Mouse (Mus musculus): Measurements from ENCODE around the gene Naa40.

The Naa40 gene

DNA sequence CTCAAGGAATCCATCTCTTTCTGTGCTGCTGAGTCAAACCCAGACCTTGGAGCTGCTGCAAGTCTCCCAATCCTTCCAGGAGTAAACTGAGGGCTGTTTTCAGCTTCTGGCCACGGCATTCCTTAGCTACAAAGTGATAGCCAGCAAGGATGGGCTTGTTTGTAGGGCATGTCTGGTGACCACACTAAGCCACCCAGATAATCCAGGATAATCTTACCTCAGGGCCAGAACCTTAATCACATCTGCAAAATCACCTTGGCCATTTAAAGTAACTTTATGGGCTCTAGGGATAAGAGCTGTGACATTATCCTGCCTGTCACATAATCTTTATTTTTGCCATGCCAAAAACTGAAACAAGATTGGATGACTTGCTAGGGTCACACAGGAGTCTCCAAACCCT lies 28.8 kb downstream of the Naa40 start:
- no peak for DNase-seq

DNA sequence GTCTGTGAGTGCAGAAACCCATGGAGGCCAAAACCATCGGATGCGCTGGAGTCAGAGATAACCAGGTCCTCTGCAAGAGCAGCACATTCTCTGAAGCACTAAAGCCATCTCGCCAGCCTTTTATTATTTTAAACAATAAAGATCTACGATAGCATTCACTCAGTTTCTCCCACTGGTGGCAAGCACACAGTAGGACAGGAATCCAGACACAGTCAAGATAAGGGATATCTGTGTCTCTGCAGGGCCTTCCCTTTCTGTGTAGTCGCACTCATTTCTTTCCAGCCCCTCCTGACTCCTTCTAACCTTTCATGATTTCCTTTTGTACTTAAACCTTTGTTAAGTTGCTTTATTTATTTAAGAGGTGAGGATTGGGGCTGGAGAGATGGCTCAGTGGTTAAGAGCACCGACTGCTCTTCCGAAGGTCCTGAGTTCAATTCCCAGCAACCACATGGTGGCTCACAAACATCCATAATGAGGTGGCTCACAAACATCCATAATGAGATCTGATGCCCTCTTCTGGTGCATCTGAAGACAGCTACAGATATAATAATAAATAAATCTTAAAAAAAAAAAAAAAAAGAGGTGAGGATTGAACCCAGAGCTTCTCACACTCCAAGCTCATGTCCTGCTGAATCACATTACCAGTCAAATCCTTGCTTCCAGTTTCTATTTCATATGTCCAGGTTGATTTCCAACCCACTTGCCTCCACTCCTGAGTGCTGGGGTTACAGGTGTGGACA lies 30.9 kb downstream of the Naa40 start:
- no peak for DNase-seq

DNA sequence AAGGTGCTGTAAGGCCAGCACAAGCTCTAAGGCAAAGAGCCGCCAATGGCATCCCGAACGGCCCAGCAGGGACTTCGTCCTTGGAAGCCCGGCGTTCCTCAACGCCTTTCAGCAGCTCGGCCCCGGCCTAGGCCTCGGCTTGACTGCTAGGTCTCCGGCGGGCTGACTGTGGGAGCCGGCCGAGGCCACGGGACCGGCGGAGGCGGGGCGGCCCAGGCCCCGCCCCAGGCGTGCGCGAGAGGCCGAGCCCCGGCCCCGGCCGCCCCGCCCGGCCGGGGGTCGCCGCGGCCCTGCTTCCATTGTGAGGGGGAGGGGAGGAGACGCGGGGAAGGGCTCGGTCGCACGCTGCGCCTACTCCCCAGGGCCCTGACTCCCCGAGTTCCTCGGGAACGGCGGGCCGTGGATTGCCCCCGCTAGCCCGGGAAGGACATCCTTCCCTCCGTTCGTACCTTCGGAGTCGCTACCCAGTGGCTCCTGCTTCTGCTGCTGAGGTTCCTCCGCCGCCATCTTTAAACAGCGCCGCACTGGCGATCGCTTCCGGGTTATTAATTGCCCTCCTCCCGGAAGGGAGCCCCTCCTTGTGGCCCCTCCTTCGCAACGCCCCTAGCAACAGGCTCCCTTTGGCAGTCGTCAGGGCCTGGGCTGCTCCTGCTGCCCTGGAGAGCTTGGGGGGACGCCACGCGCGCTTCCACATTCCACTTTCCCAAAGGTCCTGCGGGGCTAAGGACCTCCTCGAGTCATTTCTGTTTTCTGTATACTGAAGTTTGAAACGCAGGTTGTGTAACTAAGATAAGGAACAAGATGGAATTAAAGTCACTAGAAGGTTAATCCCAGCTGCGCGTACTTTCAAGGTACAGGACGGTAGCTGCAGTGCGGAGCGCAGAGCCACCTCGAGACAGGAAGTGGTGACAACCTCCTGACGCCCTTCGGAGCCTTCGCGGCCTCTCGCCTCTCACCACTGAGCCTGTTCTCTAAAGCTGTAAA lies 34.9 kb downstream of the Naa40 start, which contains the start of gene Otub1:
TSS of gene Otub1 (minus strand) at position 564 of the 984 bp plus-strand sequence.
- DNase-seq: peak; percentile 91

DNA sequence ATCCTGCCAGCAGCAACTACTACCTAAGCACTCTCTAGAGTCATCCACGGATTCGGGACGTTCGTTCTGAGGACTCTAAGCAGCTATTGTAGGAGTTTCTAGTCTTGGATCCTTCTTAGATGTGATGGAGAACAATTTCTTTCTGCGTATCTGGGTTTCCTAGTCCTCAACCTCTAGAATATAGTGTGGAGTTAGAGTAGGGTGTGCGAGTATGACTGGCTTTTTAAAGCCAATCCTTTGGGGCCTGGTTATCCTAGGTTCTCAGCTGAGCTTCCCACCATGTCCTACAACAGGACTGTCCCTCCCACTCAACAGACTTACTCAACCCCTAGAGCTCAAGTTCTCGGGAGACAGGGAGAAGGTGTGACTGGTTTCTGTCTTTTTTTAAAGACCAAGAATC lies 35.7 kb downstream of the Naa40 start:
- DNase-seq: no peak

DNA sequence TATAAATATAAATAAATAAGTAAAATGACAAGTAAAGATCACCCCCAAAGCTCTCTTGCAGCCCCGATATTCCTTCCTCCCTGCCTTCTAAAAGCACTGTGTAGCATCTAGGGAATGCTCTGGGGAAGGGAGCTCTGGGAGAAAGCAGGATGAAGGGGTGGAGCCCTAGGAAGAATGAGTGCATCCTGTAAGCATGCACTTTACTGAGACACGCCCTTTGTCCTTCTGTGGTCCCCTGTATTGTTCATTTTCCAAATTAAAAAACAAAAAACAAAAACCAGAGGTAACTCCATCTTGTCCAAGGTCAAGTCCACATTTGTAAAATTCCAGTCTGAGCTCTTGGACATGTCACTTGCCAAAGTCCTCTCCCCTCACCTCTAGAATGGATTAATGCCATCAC lies 36.1 kb downstream of the Naa40 start:
- no peak for DNase-seq

DNA sequence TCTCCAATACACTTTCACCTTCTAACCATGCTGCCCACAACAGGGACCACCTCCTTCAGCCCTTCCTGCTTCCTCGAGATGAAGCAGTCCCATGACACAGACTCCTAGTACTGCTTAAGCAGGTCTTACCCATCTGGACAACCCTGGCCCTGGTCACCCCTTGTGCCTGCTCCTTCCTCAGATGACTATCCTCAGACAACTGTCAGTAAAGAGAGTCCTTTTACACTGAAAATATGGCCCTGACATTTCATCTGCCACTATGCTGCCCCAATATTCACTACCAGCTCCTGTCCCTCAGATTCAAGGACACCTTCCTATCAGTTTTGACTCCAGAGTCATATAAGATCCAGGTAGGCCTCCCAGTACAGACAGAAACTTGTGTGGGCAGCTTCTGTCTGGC lies 40.6 kb downstream of the Naa40 start:
- DNase-seq: no peak

DNA sequence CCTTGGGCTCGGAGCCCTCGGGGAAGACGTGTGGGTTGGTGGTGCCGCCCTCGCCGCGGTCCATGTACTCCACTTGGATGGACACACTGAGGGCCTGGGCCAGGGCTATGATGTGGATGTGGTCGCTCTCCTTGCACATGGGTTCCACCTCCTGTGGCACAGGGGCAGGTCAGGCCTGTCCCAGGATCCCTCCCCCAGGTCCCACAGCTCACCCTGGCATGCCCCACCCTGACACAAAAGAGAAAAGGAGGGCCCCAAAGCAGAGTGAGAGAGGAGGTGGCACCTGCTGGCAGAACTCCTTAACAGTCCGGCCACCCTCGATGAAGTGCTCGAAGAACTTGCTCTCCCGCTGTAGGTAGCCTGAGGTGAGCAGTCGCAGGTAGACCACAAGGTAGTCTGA lies 41.9 kb downstream of the Naa40 start:
- no peak for DNase-seq

DNA sequence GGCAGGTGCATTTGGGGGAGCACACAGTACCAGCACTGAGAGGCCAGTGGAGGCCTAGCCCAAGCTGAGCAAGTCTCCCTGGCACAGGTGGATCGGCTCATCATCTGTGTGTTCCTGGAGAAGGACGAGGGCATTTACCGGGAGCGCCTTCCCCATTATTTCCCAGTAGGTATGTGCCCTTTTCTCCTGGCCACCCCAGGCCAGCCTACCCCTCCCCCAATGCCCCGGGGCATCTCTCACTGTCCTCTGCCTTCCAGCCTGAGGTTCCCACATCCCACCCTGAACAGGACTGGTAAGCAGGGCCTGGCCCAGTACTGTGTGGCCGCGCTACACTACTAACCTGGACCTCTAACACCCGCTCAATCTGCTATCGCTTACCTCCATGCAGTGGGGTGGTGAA lies 43.5 kb downstream of the Naa40 start:
- DNase-seq: no peak

DNA sequence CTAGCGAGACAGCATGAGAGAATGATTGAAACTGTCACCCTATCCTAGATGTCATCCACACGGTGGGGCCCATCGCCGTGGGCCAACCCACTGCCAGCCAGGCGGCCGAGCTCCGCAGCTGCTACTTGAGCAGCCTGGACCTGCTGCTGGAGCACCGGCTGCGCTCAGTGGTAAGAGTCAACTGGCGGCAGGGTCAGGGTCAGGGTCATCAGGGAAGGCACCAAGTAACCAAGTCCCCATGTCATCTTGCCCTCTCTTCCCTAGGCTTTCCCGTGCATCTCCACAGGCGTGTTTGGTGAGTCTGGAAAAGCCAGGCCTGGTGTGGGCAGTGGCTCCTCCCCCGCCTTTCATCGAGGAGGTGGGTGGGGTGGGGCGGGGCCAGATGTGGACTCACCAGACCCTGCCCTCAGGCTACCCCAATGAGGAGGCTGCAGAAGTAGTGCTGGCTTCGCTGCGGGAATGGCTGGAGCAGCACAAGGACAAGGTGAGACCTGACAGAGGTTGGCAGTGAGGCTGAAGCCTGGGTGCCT lies 44.2 kb downstream of the Naa40 start:
- no peak for DNase-seq

DNA sequence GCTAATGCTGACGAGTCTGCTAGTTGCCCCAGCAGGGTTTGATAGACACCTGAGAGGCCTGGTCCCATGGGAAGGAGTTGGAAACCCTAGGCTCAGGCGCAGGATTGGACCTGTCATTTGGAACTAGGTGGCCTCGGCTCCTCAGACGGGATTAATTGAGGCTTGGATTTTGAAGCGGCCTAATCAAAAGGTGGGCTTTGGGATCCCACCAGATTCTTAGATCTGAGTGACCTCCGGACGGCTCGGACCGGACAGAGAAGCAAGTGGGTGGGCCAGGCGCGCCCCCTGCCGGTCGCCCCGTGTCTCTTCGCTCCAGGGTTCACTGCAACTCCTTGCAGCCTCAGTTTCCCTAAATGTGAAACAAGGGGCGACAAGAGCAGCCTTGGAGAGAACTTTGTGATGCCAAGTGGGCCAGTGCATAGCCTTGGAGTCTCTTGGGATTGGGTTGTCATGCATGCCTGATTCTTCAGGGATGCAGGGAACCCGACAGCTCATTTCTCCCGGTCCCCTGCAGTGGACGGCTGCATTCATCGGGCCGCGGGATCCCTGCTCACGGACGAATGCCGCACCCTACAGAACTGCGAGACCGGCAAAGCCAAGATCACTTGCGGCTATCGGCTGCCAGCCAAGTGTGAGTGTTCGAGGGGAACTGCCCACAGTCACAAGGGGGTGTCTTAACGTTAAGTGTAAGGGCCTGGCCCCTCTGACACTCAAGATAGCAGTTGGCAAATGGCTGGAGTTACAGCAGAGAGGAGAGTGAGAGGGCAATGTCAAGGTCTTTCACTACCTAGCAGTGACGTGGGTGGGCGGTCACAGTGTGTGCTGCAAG lies 44.9 kb downstream of the Naa40 start:
- peak; percentile 71 for DNase-seq

DNA sequence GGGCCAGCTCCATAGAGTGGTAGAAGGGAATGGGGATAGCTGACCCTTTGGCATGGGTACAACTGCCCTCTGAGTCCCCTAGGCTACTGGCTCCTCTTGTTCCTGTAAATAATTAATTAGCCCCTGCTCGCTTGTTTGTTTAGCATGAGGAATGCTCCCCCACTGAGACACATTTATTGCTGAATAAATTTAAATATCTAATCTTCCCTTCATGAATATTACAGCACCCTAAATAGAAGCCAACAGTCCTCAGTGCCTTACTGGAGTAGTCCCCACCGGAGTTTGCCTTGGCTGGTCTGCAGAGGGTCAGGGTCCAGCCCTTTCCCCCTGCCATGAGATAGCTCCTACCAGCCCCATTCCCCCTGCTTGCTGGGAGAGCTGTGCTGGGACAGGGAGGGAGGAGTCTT lies 48.4 kb downstream of the Naa40 start:
- no peak for DNase-seq

DNA sequence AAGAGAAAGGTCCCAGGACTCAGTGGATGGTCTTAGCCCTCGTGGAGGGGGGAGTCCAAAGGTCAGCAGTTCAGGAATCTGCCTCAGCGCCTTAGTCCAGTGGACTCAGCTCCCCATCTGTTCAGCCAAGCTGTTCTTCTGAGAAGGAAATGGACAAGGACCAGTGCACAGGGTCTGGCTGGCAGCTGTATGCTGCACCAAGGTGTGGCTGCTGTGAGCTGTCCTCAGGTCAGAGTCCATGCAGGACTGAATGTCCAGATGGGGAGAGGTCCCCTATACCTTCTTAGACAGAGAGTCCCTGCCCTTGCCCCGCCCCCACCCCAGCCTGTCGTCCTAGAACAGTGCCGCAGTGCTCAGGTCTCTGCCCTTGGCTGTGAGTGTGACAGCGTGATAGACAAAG lies 49.3 kb downstream of the Naa40 start:
- no peak for DNase-seq

DNA sequence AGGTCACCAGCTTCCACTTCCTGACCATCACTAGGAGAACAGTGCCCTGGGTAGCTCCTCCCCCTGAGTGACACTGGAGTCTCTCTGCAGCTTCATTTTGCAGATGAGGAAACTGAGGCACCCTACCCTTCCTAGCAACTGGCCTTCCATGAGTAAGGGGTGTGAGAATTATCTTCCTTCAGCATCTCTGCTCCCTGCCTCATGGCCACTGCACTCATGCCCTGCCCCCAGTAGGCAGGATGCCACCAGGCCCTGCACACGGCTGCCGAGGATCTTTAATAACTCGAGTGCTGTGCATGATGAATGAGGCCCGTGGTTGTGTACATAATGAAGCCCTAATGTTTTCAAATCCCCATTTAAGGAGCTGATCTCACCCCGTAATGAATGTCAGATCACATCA lies 50.0 kb downstream of the Naa40 start:
- DNase-seq: no peak

DNA sequence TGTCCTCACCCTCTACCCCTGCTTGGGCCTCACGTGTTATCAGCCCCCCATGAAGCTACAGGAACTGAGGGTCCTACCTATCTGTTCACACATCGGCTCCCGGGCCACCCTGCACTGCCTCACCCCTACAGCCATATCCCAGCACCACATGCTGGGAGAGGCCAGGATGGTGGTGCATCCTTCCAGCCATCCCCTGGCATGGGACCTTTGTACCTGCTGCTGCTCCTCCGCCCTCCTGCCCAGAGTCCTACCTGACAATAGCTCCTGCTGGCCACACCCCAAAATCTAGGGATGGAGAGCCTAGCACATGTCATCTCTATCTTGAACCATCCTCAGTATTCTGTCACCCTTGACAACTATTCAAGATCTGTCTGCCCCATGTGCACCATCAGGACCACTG lies 52.0 kb downstream of the Naa40 start:
- no peak for DNase-seq

DNA sequence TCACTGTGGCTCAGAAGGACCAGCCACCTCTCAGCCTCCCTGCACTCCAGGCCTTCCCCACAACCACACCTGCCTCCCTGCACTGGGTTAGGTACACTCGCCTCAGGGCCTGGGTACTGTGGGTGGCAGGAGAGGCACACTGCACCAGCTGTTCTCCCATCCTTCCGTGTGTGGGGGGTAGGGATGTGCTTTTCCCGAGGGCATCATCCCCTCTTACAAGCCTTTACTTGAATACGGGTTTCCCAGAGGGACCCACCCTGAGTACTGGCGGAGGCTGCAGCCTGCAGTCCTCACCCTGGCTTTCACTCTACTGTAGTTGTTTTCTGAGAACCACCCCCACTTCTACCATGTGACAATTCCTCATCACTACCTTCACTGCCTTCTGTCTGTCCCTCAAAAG lies 53.8 kb downstream of the Naa40 start:
- DNase-seq: no peak

DNA sequence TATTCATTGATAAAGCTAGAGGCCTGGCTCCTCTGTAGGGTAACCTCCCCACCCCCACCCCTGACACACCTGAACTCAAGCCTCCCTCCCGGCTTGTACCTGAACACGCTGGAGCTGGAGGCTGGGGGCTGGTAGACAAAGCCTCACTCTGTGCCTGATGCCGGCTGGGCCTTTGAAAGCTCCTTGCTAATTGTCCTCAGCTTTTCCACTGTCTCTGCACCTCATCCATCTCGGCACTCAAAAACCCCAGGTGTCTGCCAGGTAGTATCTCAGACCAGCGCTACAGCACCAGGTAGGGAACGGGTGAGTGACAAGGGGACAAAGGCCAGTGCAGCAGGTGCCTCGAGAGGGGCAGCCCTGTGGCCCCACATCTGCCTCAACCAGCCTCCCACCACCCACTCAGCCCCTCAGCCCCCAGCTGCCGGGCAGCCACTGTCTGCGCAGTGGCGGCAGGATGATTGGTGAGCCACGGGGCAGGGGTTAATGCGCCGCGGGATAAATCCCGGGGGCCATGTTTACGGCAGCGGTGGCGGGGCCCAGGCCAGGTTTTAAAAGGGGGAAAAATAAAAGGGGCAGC lies 55.2 kb downstream of the Naa40 start:
- DNase-seq: no peak

DNA sequence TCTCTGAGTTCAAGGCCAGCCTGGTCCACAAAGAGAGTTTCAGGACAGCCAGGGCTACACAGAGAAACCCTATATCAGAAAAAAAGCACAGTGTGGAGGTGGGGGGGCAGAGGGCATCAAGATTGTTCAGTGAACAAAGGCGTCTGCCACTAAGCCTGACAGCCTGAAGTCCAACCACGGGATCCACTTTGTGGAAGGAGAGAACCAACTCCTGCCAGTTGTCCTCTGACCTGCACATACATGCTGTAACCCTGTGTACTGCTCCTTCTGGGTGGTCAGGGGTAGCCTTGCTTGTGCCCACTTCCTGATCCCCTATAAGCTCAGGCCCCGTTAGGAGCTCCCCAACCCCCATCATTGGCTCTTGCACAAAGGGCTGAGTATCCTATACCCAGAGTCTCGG lies 55.9 kb downstream of the Naa40 start:
- no peak for DNase-seq

DNA sequence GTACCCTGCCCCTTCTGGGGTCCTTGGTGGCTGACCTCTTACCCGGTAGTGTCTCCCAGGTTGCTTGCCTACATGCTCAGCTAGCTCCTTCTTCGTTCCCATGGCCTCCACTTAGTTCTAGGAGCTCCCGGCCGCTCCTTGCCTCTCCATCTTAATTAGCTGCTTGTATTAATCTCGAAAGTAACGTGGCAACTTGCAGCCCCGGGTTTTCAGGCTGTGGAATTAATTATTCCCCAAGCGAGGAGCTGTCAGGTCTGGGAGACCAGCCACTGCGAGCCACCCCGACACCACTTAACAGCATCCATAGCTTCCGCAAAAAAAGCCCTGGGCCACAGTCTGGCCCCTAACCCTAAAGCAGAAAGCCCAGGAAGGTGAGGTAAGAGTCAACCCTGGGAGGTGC lies 57.6 kb downstream of the Naa40 start:
- no peak for DNase-seq

DNA sequence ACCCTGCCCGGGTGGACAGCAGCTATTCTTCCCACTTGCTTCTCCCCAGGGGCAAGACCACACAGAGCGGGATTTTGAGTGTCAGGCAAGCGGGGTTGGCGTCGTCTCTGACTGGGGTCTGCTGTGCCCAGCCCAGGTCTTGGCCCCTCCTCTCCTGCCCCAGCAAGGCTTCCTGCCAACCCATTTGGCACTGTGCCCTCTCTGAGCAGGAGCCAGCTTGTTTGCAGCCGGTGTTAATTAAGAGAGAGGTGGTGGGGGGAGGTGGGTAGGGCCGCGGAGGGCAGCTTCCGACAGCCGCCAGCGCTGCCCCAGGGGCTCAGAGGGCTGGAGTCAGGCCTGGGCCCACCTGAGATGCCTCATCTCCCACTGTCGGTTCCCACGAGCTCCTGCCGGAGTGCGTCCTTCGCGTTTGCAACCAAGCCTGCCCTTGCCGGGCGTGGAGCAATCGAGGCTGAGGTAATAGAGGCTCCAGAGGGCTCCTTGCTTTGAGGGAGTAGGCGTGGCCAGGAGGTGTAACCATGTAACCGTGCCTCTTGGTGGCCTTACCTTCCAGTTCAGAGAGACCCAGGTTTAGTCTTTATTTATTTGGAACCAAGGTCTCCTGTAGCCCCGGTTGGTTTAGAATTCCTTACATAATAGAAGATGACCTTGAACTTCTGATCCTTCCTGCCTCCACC lies 58.6 kb downstream of the Naa40 start:
- peak; percentile 79 for DNase-seq

DNA sequence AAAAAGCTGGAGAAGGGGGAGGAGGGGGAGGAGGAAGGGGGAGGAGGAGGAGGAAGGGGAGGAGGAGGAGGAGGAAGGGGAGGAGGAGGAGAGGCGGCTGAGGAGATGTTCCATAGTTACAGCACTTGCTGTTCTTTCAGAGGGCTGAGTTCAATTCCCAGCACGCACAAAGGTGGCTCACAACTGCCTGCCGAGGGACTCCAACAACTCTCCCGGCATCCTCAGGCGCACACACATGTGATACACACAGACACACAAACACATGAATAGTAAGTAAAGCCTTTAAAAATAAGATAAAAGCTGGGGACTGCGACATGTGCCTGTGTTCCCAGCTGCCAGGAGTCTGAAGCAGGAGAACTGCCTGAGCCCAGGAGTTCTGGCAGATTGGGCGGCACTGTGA lies 59.5 kb downstream of the Naa40 start:
- no peak for DNase-seq

DNA sequence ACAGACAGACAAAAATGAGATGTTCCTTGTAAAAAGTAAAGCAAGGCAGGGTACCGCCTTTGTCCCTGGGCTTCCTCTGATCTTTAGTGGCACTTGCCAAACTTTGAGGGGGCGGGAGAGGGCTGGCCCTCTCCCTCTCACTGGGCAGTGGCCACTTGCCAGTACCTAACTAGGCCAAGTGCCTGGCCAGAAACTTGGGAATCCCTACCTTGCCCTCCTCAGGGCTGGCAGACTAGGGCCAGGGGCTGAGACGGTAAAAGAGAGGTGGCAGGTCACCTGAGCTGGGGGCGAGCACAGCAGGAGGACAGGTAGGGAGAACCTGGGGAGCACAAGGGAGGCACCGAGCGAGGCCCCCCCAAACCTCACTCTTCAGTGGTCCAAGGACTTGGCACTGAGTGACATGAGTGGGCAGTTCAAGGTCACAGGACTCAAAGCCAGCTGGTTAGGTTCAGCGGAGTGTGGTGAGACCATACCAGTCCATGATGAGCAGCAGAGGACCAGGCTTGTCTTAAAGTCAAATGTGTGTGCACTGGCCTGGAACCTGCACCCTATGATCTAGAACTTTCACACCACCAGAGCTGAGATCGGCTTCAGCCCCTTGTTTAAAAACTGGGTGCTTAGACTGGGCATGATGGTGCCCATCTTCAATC lies 60.1 kb downstream of the Naa40 start:
- no peak for DNase-seq
